Comparison of ENCODE assay signal across 32 mouse cellular contexts in the genomic region with DNA sequence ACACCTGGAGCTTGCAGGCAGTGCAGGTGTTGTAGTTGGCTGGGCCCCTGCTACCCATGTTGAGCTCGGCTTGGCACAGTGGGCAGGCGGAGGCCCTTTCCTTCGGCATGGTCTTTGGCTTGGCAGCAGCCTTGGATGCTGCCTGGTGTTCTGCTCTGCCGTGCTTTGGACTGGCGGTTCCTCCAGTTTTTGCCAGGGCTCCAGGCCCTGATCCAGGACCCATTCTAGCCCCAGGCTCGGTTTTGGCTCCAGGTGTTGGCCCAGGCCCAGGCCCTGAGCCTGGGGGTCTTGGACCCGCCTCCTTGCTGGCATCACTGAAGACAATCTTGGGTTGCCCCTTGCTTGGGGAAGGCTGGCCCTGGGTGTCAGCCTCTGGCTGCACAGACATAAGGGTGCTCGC. TPM values are rescaled to one million over a fixed set of nuclear protein-coding genes. Genes with fewer than 3 reads are reported as not detected.
DNase-seq lines count a peak whose midpoint lies in the region; TF ChIP-seq lines count a peak whose summit lies in the region.
"Had no signal": no experiment of that assay in that cellular context is flagged by ENCODE, and none has a peak within 500 bp of the region (broad histone marks: within the 10 kb centered on the region; RNA-seq: fewer than 3 reads in every experiment).

No protein-coding gene starts in this region.

- no peak for TF ChIP-seq POLR2A in cerebellum, adult 2 months (IDR thresholded peaks at IDR 0.05; ENCODE audit: borderline replicate concordance, insufficient read depth, low read length)

- peak in 1 of 2 experiments; percentile 49 for DNase-seq in cerebellum, adult 2 months
- DNase-seq in cerebellum, adult 11 months = no peak
- DNase-seq in left cerebral cortex, adult 2 months (ENCODE audit: extremely low spot score in 1 of 2, low spot score in 2 of 2) = no peak
- no peak for DNase-seq in left cerebral cortex, adult 18-20 months (ENCODE audit: low spot score in 2 of 2)
- peak; percentile 18 for DNase-seq in R1 (ENCODE audit: low read depth, low spot score)
- DNase-seq in limb, embryonic 10.5 days (ENCODE audit: low spot score) = no peak
- no peak for DNase-seq in gastrocnemius, postnatal 10 days
- DNase-seq in natural killer cell, adult 2 months (ENCODE audit: low spot score in 2 of 2) = no peak
- DNase-seq: adrenal gland, postnatal 25 days; cerebellum, adult 8-10 months; forebrain, postnatal 0 days; gastrocnemius, postnatal 25 days; kidney, adult 8-10 months; kidney, postnatal 4 days; liver; lung, embryonic 14.5 days; lung, postnatal 14 days; right cerebral cortex, adult 18-20 months; thymus, adult 2 months; thymus, postnatal 36 days had no signal

- intact Hi-C loops in left cerebral cortex, adult 2 months (cut with DNase I) = no loop called here

- no peaks in the 10 kb centered on the region for H3K27me3 ChIP-seq in cerebellum, adult 2 months (ENCODE audit: control insufficient read depth, insufficient read depth, low read length)
- H3K27me3 ChIP-seq in limb, embryonic 10.5 days (ENCODE audit: low read depth, poor library complexity, severe bottlenecking) = no peaks in the 10 kb centered on the region
- H3K27me3 ChIP-seq: midbrain, embryonic 15.5 days; stomach, embryonic 15.5 days had no signal

- H3K36me3 ChIP-seq in limb, embryonic 10.5 days = no peaks in the 10 kb centered on the region
- H3K36me3 ChIP-seq: heart, embryonic 10.5 days; heart, embryonic 15.5 days; liver, embryonic 15.5 days; stomach, embryonic 15.5 days had no signal

- peak overlapping the region; percentile 65 for H3K27ac ChIP-seq in cerebellum, adult 2 months (ENCODE audit: insufficient read depth, low read length)
- peak overlapping the region; percentile 93 for H3K27ac ChIP-seq in left cerebral cortex, adult 2 months
- peak overlapping the region; percentile 37 for H3K27ac ChIP-seq in limb, embryonic 10.5 days
- H3K27ac ChIP-seq: forebrain, embryonic 12.5 days; heart, embryonic 15.5 days; hindbrain, embryonic 14.5 days; kidney, postnatal 0 days; liver, embryonic 15.5 days; midbrain, embryonic 15.5 days; stomach, embryonic 15.5 days had no signal

- H3K9me3 ChIP-seq in limb, embryonic 10.5 days (replicated peaks) = no peaks in the 10 kb centered on the region
- H3K9me3 ChIP-seq: forebrain, embryonic 12.5 days; heart, embryonic 10.5 days; heart, embryonic 15.5 days; liver, embryonic 15.5 days; midbrain, embryonic 15.5 days; stomach, embryonic 15.5 days had no signal

- no peak for TF ChIP-seq CTCF in cerebellum, adult 2 months (IDR thresholded peaks at IDR 0.05; ENCODE audit: borderline replicate concordance, insufficient read depth, low read depth, low read length)
- no peak for TF ChIP-seq CTCF in left cerebral cortex, adult 2 months (IDR thresholded peaks at IDR 0.05)

- H3K4me1 ChIP-seq in cerebellum, adult 2 months (ENCODE audit: control insufficient read depth, insufficient read depth, low read length) = peaks cover 85% of the 10 kb centered on the region
- peaks cover 12% of the 10 kb centered on the region for H3K4me1 ChIP-seq in limb, embryonic 10.5 days
- H3K4me1 ChIP-seq: forebrain, embryonic 12.5 days; midbrain, embryonic 15.5 days; stomach, embryonic 15.5 days had no signal

- H3K4me3 ChIP-seq in cerebellum, adult 2 months (replicated peaks; ENCODE audit: insufficient read depth, low read depth, low read length) = no peak overlapping the region
- no peak overlapping the region for H3K4me3 ChIP-seq in left cerebral cortex, adult 2 months
- H3K4me3 ChIP-seq in limb, embryonic 10.5 days = no peak overlapping the region
- H3K4me3 ChIP-seq: forebrain, embryonic 12.5 days; heart, embryonic 10.5 days; heart, embryonic 15.5 days; liver, embryonic 15.5 days; midbrain, embryonic 15.5 days; stomach, embryonic 15.5 days had no signal

- WGBS in cerebellum, adult 2 months = 15% methylated on average over 8 of the region's 8 CpGs
- WGBS in limb, embryonic 10.5 days = 90% methylated on average over 8 of the region's 8 CpGs

RNA-seq across cellular contexts. Expression of a gene that starts 31.3 kb away (rescaled TPM):
- polyA plus RNA-seq in cerebellum, adult 2 months (2012; rRNA removed) = 69.6 and 83.5 TPM in 2 replicates
- 10 to 100 TPM; 31.0 to 31.8 TPM for total RNA-seq in left cerebral cortex, adult 2 months (2021)
- total RNA-seq in left cerebral cortex, adult 18-20 months (2021) = 10 to 100 TPM; 29.2 to 32.2 TPM
- polyA plus RNA-seq in limb, embryonic 10.5 days (2016; fragmentation: Nextera tagmentation; extraction: Ambion mirVana) = 70.8 and 76.2 TPM in 2 replicates
- total RNA-seq in gastrocnemius, postnatal 10 days (2021) = 10 to 100 TPM; 33.9 to 36.6 TPM

RNA-seq across cellular contexts. Expression of a gene that starts 42.6 kb away (rescaled TPM):
- polyA plus RNA-seq in cerebellum, adult 2 months (2012; rRNA removed) = 184 and 213 TPM in 2 replicates
- 100 to 1,000 TPM; 107 to 108 TPM for total RNA-seq in left cerebral cortex, adult 2 months (2021)
- 10 to 100 TPM; 83.8 to 86.7 TPM for total RNA-seq in left cerebral cortex, adult 18-20 months (2021)
- polyA plus RNA-seq in limb, embryonic 10.5 days (2016; fragmentation: Nextera tagmentation; extraction: Ambion mirVana) = 31.8 and 37.5 TPM in 2 replicates
- total RNA-seq in gastrocnemius, postnatal 10 days (2021) = 100 to 1,000 TPM; 153 to 172 TPM

RNA-seq across cellular contexts. Expression of a gene that starts 45.5 kb away (rescaled TPM):
- polyA plus RNA-seq in cerebellum, adult 2 months (2012; rRNA removed) = 0.13 TPM in 1 of 2 replicates, not detected in the other
- not detected for total RNA-seq in left cerebral cortex, adult 2 months (2021)
- total RNA-seq in left cerebral cortex, adult 18-20 months (2021) = not detected
- polyA plus RNA-seq in limb, embryonic 10.5 days (2016; fragmentation: Nextera tagmentation; extraction: Ambion mirVana) = 0.54 and 0.74 TPM in 2 replicates
- total RNA-seq in gastrocnemius, postnatal 10 days (2021) = under 1 TPM in 1 of 2 experiments, not detected in 1; 0.11 TPM
- total RNA-seq: common myeloid progenitor, adult 5-6 weeks; gastrocnemius, postnatal 25 days; heart, postnatal 25 days; left cerebral cortex, postnatal 36 days; neutrophil, adult 5-6 weeks had no signal
- polyA plus RNA-seq: forebrain, postnatal 0 days; heart, embryonic 15.5 days; hindbrain, embryonic 14.5 days; midbrain, embryonic 15.5 days had no signal

Comparison
In these comparisons a context has a peak if more than half of its experiments do, and no peak if none do; other contexts are left out.
1. H3K27ac ChIP-seq: peak in every context shown above with its lines; median percentile 93 in left cerebral cortex, adult 2 months; 65 in cerebellum, adult 2 months; 37 in limb, embryonic 10.5 days.